Mouse (Mus musculus) cerebellum, postnatal 4 days (tissue): ENCODE results near the gene Ap1ar.
"Not testable (repeated sequence)": the region's sequence is repeated elsewhere in the genome, so short reads cannot be mapped to it uniquely, and the experiment has no call there.

ENCODE experiments used
- DNase-seq, 2 experiments: peaks; one replicate each; pipeline ENCODE4 v3.0.0; 2022; ENCODE audit warnings: low spot score in 2 of 2, mixed read lengths in 1 of 2

Gene Ap1ar

DNA sequence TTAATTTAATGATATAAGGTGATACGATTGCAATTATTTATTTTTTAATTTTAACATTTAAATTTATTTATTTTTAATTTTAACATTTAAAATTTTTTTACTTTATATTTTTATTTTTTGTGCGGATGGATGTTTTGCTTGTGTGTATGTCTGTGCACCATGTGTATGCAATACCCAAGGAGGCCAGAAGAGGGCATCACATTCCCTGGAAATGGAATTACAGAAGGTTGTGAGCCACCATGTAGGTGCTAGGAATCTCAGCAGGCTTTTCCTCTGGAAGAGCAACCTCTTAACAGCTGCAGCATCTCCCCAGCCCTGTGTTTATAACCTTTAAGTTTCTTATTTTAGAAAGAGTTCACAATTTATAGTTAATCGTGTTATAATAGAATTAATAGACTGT is 41.6 kb downstream of the Ap1ar start:
- DNase-seq = no peak

DNA sequence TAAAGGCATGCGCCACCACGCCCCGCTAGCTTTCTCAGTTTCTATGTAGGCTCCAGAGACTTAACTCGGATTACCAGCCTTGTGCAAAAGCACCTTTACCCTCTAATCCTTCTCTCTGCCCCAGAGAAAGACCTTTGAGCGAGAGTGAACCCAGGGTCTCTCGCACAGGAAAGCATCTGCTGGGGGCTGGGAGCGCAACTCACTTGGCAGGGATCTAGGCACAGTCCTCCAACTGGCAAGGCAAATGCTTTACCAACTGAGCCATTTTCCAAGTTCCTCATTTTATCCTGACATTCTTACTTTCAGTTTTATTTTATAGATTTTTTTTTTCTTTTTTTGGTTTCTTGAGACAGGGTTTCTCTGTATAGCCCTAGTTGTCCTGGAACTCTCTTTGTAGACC is 44.3 kb downstream of the Ap1ar start:
- DNase-seq = no peak

DNA sequence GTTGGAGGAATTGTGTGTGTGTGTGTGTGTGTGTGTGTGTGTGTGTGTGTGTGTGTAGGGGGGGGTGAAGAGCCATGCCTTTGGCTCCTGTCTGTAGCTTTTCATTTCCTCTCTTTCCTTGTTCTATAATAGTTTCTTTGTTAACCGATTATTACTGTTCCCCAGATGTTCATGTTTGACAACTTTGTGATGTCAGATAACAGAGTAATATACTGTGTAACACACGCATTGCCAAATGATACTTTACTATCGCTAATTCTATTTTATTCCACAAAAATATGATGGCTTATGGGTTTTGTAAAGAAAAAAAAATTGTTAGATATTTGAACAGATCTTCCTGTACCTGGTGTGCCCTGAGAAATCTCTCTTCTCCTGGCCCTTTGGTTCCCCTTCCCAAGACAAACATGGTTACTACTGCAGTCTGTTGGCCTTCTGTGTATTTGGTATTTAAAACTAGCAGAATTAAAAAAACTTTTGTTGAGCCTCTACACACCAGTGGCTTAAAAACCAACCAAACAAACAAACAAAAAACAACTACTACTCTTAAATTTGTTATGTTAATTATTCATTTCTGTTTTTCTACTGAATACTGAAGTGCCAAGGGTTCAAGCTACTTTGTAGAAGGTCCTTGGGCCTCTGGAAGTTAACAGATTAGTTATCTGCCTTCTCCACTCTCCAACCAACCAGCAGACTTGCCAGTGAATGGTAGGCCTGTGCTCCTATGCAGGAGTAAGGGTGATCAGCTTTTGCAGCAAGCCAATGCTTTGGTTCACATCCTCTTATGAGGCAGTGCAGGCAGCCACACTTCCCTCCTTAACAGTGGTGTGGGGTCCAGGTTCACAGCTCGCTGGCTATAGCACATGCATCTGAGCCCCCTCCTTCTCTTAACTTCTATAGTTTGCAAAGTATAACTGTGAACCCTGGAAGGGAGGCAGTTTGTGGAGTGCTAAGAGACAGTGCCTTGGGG is 45.4 kb downstream of the Ap1ar start:
- DNase-seq = no peak

DNA sequence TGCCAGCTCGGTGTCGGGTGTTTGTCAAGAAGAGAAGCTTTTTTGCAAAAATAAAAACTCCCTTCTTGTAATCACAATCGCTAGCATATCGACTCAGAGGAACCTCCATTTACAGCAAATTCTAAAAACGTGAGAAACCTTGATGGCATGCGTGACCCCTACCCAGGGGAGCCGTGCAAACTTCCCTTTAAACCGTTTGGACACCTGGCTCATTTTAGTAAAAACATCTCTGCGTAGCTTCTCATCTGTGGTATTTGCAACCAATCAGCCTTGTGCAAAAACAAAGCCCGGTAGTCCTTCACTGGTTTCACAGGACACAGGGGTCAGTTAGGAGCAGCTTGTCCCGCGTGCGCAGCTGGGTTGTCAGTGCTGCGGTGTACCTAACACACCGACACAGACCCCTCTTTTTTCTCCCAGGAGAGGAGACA is 46.3 kb downstream of the Ap1ar start:
- DNase-seq = no peak

DNA sequence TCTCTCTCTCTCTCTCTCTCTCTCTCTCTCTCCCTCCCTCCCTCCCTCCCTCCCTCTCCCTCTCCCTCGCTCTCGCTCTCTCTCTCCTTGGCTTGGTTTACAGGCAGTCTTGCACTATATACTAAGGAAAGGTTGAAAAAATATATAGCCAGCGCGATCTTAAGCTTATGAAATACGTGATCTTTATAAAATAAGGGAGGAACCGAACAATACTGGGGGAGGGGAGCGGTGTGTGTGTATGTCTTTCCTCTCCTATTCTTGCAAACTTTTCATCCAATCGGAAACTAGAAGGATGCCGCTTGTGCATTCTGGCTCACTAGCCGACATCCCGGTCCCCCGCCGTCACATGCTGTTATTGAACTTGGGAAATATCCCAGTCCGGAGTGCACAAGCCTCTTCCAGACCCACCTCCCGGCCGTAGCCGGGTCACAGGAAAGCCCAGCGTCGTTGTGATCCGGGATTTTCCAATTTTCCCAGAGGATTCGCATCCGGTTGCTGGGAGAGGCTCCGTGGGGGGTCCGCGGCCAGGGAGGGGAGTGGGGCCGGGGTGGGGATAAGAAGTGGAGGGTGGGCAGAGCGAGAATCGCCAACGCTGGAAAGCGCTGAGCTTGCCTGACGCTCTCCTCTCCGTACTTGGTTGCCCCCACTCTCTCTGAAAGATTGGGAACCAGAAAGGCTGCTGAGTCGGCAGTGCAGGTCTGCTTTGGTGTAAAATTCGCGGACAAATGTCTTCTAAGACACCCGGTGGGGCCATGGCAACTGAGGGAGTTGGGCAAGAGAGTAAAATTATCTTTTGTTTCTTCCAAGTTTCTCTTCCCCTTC is 46.9 kb downstream of the Ap1ar start:
- peak in 1 of 2 experiments; percentile 14 for DNase-seq

DNA sequence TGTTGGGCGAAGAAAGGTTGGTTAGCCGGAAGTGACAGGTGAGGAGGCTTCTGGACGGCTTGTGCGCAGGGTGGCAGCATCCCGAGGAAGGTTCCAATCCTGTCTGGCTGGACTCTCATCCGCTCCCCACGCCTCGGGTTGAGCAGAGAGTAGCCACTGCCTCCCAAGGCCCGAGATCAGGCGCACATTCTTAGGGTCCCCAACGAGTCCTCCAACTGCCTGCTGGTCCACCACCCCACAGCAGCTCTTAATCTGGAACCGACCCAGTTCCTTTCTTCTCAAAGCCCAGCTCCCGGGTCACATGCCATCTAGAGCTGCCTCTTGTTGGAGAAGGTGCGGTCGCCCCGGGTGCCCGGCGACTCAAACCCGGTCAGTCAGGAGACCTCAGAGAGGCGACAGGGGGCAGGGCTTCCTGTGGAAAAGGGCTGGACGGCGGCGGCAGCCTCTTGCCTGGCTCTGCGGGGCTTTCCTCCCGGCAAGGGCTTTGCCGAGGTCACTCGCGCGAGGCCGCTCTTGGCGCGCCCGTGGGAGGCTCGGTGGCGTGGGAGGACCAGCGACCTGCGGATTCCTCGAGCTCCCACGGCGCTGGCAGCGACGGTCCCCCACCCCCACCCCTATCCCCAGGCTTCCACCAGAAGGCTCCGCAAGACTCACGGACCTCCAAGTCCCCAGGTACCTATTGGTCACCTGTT is 47.7 kb downstream of the Ap1ar start, which contains the start of gene Tifa:
Gene Tifa, plus strand, starts transcription at position 306 of the 692 bp plus-strand sequence.
- DNase-seq = peak in 1 of 2 experiments; percentile 30

DNA sequence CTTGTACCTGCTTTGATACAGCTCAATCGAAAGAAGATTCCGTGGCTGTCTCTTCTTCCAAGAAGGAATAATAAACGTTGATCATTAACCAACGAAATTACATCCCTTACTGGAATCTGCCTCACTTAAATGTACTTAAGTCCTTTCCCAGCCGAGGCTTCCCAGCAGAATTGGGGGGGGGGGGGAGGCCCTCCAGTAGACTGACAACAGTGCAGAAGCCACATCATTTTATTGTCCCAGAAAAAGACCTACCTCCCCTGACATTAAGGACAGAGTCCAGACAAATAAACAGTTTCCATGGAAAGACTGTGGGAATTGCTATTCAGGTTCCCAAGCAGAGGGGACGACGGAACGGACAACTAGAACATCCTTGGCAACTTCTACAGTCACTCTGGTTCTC is 48.4 kb downstream of the Ap1ar start:
- DNase-seq = no peak

DNA sequence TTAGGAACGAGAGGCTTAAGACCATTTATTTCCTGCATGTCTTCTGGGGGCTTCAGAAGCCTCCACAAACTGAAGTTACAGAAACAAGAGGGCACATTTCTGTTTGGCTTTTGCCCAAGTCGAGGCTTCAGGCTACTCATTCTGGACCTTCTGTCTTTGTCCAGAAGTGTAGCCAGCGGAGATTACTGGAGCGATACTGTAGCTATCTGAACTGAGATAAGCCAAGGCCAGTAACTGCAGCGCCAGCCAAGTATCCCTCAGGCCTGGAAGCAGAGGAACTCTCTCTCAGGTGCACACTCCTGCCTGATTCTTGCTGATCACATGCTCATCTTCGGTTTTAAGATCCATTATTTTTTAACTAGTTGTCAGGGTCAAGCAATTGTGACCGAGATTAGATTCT is 49.3 kb downstream of the Ap1ar start:
- no peak for DNase-seq

DNA sequence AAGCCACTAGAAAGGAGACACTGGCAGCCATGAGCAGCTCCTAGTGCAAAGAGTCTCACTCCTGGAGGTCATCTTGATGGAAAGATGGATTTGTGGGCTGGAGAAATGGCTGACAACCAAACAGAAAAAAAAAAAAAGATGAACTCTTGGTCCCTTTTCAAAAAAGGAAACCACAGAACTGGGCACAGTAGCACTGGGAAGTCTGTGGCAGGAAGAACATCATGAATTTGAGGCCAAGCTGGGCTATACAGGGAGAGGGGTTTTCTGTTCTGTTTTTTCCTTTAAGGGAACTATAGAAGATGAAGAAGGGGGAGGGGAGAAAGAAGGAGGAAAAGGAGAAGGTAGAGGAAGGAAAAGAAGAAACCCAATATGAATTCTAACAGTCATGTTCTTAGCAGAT is 50.3 kb downstream of the Ap1ar start:
- no peak for DNase-seq

DNA sequence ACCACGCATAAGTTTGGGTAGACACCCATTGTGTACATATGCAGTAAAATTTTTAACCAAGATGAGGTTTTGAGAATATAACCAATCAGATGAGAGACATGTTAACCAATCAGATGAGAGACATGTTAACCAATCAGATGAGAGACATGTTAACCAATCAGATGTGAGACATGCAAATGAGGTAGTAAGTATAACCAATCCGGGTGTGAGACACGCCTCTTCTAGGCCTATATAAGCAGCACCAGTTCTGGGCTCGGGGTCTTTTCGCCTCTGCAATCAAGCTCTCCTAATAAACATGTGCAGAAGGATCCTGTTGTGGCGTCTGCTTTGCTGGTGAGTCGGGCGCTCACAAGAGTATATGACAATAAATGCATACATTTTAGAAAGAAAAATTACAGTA is 53.6 kb downstream of the Ap1ar start:
- DNase-seq = not testable (repeated sequence)

DNA sequence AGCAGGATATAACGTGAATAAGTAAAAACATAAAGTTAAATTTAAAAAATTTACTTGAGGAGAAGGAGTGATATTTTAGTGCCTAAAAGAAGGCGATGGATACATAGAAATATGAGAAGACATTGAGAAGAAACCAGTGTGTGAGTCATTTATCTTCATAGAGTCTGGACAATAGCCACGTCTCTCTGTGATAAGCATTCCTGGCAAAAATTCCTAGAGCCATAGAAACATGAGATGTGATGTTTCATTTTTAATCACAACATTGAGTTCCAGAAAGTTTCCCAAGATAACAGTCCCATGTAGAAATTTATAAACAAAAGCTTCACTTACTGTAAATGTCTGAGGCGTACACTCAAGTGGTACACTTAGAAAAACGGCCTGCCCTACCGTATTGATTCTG is 54.4 kb downstream of the Ap1ar start:
- DNase-seq = no peak

DNA sequence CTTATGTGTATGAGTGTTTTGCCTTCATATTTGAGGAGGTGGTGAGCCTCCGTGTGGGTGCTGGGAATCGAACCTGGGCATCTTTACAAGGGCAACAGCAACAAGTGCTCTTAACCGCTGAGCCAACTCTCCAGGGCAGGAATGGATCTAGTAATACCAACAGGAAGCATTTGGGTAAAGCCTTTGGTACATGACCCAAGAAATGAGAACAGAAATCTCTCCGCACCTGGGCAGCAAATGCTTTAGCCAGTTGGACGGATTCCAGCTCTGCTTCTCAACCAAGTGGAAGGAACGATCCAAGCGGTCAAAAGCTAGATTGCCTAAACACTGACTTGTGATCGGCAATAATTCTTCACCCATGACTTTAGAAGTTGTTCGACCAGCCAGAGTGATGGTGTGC is 56.4 kb downstream of the Ap1ar start:
- DNase-seq = no peak

DNA sequence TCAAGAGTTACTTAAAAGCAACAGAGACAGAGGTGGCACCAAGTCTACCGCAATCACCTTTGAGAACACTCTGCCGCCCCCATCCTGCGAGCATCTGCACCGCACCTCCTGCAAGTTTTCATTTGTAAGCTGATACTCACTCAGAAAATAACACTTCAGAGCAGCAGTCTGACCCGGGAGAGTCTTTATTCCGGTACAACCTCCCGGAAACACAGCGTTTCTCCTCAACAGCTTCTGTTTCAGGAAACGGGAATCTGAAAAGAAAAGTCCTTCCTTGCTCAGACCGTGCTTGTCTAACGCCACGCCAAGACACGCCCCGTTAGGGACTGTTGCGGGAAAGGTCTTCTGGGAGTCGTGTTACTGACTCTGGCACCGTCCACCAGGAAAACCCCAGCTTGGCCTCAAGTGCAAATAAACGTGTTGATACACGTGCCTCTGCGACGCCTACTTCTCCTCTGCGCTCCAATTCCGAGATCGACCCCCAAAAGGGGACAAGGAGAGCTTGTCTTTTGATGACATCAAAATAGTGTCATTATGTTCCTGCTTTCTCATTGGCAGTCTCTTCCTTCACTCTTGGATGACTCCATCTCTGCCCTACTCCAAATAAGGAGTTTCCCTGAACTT is 57.2 kb downstream of the Ap1ar start, which contains the start of gene Alpk1:
Gene Alpk1, minus strand, starts transcription at position 507 of the 624 bp plus-strand sequence.
- peak in 1 of 2 experiments; percentile 30 for DNase-seq

DNA sequence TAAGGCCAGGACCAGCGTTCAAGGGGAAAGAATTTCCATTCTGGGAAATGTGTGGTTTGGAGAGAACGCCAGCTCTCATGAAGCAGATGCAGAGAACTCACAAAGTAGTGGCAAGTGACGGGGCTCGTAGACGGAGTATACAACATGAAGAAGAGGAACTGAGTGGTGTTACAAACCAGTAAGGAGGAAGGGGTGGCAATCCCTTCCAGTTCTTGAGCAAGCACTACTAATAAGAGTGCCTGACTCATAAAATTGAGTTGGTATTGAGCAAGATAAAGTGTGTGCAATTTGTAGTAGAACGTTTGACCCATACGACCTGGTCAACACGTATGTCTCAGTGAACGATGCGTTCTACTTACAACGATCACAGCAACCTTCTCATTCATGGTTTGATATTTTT is 68.2 kb downstream of the Ap1ar start:
- no peak for DNase-seq

DNA sequence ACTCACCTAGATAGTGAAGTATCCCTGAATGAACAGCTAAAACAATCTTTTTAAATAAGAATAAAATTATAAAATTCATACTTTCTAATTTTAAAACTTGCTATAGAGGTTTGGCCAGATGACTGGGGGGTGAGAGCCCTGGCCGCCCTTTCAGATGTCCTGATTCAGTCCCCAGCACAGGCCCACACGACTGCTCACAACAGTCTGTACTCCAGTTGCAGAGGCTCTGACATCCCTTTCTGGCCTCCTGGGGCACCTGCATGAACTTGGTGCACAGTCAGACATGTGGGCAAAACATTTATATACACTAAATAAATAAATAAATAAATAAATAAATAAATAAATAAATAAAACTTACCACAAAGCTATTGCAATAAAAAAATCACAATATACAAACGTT is 71.4 kb downstream of the Ap1ar start:
- DNase-seq = no peak

DNA sequence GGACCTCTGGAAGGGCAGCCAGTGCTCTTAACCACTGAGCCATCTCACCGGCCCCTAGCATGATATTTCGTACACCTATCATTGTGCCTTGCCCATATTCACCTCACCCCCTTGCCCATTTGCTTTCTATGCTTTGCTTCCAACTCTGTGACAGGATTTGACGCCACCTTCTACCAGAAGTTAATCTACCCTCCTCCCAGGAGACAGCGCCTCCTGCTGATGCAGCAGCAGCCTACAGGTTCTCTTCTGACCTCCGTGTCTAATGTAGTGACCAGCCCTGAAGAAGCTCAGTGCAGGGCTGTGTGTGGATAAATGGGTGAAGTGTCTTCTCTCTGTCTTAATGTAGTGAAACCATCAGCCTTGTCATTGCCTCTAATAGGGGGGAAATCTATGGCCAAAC is 72.8 kb downstream of the Ap1ar start:
- DNase-seq = no peak

DNA sequence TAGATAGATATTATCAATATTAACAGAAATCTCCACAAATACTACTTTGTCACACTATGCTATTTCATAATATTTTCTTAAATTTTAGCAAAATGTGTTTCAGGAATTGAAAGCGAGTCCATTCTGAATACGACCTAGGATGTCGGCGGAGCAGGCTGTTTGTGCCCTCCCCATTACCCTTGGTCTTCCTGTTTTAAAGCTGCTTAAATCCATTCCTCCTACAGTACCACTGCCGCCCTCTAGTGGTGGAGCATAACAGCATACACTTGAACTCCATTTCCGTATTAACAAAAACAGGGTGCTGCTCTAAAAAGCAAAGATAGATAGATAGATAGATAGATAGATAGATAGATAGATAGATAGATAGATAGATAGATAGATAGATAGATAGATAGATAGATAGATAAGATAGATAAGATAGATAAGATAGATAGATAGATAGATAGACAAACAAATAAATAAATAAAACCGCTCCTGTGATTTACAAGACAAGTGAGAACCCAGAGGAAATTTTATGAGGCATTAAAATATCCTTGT is 74.2 kb downstream of the Ap1ar start:
- DNase-seq = peak; percentile 40 to 65

DNA sequence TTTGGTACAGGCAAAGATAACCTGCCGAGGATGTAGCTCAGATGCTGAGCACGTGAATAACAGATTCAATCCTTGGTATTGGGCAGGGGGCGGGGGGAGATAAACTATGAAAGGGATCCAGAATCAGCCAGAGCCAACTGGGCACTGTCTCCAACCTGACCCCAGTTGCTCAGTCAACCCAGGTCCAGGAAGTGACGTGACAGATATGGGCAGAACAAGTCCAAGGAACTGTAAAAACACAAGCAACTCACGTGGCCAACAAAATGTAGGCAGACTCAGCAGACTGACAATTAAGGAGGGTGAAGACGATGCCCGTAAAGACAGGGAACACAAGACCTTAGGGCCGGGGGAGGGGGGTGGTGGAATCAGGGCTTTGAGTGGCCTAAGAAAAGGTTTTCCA is 74.9 kb downstream of the Ap1ar start:
- DNase-seq = no peak

DNA sequence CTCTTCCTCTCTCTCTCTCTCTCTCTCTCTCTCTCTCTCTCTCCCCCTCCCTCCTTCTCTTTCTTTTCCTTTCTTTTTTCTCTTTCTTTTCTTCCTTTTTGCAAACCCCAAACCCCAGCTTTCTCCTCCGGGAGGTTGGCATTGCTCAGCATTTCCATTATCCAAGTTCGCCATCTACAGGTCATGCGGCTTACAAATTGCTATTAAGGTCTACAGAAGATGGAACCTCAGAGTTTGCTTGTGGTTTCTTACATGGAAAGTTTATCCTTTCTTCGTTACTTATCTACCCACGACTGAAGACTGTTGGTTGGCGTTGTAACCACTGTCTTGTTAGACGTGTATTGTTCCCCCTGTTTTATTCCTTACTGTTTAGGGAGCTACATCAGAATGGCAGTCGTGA is 78.1 kb downstream of the Ap1ar start:
- DNase-seq = peak in 1 of 2 experiments; percentile 49

DNA sequence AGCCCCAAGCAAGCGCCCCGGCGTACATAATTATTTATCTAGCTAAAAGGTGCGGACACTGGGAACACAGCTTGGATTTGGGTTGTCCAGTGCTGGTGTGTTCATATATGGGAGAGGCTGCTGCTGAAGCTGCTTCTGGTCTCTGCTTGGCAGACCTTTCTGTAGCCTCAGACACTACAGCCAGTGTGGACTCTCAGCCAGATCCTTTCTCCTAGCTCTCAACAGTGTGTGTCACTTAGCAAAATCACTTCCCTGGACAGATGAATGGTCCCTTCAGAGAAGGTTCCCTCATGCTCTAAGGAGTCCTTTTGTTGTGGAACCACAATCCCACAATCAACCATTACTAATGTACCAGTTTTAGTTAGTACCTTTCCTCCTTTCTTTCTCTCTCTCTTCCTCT is 78.5 kb downstream of the Ap1ar start:
- DNase-seq = no peak

DNA sequence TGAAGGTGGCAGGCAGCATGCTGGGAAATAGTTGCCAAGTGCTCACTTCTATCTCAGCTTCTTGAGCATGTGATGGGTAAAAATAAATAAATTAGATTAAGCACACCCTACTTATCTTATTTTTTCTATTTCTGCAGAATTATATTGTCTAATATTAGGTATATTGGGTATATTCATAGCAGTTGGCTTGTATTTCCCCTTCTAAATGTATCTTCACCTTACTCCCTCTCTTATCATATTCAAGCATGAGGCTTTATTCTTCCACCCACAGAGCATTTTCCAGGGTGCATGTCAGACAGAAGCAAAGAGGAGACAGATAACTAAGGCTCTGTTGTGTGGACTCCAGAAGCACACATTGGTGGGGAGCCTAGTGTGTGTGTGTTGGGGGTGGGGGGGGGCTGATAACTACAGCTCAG is 79.4 kb downstream of the Ap1ar start:
- DNase-seq = no peak
